Mouse (Mus musculus) adrenal gland (tissue): ENCODE data around the gene Exoc4.

Experiments used
- intact Hi-C: fragments of 180-260 bp; cut with DNase I; formaldehyde crosslinking; loops from one replicate; pipeline ENCODE4 v1.15.1; 2025

Exoc4 gene

DNA sequence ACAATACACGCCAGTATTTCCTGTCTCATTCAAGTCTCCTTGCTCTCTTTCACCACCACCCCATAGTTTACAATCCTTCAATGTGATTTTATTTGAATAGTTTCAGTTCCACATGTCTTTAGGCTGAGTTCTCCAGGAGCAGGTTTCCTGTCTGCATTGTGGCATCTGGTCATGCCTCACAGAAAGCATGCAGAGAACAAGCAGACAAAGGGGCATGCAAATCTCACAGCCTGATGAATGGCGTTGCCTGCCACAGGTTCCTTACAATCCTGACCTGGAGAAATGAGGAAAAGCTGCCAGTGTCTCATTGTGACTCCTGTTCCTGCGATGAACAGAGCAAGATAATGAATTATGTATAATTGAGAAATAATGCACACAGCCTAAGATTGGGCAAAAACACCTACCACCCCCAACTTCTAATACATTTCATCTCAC is 490.0 kb downstream of the Exoc4 start:
- intact Hi-C loops = no loop called here

DNA sequence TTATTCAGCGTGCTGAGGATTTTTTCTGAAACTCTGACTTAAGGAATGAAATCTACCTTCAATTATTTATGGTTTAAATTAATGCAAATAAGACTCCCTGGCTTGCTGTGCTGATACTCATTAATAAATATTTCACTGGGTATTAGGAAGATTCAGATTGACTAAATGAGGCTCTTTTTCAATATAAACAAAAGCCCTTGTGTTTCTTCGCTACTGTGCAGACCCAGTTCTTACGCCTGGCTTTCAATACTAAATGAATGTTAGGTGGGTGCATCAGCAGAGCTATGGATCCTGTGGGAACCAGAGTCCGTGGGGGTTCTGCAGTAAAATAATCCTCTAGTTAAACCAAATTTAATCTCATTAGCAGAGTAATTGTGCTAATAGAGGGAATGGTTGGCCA is 490.4 kb downstream of the Exoc4 start:
- intact Hi-C loops = no loop called here

DNA sequence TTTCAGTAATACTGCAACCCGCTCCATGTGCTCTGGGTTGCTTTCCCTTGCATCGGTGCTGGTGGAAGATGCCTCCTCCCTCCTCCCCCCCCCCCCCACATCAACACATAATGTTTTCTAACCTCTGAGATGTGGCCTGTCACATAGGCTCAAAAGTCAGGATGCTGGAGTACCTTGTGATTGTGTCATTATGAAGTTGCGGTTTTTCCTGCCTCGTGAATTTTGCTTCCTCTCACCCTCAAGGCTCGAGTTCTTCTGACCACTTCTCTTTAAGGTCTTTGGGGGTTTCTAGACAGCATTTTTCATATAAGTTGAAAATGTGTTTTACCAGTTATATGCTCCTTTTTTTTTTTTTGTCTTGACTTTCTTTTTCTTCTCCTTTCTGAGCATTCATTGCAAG is 507.1 kb downstream of the Exoc4 start:
- intact Hi-C loops = no loop called here

DNA sequence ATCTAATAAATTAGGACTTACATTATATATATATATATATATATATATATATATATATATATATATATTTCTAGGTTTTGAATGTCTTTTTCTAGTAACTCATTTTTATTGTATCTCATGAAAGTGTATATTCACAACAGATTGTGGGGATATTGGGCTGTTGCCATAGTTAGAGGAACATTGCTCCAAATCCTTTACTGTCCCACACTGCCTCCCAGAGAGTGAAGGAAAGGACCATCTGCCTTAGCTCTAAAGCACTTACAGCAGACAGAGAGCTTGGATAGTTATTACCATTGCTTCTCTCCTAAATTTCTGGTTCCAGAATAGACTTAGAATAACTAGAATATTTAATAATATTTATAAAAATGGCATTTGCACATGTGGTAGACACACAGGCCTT is 512.7 kb downstream of the Exoc4 start:
- intact Hi-C loops = no loop called here

DNA sequence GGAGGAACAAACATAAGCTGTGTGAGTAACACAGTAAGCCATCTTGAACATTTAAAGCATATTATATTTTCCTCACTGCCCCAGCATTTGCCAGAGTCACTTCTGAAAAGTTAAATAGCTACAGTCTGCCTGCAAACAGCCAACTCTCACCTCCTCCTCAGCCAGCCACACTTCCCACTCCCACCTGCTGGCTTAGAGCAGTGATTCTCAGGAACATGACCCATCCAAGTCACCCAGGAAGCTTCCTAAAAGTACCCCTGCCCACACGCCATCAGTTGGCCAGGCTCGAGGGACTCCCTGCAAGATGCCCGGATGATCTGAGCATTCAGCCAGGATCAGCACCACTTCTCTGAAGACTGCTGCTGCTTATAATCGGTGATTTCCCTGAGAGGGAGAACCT is 514.4 kb downstream of the Exoc4 start:
- intact Hi-C loops = no loop called here

DNA sequence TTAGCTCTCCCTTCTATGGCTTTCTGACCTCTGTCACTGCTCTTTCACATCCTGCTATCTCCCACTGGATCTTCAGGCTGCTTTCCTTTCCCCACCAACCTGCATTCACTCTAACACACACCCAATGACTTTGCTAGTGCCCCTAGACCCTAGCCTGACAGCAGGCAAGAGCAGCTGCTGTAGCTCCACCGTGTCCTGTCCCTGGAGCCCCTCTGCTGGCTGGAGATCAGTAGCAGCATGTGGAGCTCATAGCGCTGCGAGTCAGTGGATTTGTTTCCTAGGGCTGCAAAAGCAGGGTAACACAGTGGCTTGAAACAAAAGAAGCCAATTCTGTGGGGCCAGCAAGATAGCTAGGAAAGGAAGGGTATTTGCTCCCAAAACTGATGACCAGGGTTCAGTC is 515.1 kb downstream of the Exoc4 start:
- intact Hi-C loops = no loop called here

DNA sequence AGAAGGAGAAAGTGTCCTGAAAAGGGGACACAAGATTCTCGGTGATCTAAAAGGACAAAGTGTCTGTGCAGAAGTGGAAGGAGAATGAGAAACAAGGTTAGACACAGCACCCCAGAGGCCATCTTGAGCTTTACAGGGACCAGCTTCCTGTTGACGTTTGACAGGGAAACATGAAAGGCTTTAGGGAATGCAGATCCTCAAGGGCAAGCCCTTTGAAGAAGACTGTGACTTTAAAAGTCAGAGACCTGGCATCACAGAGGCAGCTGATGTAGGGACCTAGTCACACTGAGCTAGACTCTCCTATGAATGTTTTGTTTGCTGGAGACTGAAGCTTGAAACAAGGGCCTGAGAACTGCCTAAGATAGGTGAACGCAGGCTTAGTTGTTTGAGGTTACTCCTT is 520.4 kb downstream of the Exoc4 start:
- intact Hi-C loops = no loop called here

DNA sequence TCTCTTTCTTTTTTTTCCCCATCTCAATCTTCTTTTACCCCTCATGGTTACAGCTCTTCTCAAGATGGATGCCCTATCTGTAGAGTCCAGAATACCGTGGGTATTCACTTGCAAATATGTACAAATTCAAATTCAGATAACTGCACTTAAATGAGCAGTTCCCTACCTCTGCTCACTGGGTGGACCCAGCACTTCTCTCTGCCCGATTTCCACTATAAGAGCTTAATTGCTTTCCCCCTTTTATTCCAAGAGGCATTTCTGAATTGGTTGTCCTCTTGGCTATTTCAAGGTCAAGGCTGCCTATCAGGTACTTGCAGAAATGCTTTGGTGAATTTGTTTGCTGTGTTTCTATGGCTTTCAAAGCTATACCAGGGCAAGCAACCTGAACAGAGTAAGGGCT is 521.1 kb downstream of the Exoc4 start:
- intact Hi-C loops = no loop called here

DNA sequence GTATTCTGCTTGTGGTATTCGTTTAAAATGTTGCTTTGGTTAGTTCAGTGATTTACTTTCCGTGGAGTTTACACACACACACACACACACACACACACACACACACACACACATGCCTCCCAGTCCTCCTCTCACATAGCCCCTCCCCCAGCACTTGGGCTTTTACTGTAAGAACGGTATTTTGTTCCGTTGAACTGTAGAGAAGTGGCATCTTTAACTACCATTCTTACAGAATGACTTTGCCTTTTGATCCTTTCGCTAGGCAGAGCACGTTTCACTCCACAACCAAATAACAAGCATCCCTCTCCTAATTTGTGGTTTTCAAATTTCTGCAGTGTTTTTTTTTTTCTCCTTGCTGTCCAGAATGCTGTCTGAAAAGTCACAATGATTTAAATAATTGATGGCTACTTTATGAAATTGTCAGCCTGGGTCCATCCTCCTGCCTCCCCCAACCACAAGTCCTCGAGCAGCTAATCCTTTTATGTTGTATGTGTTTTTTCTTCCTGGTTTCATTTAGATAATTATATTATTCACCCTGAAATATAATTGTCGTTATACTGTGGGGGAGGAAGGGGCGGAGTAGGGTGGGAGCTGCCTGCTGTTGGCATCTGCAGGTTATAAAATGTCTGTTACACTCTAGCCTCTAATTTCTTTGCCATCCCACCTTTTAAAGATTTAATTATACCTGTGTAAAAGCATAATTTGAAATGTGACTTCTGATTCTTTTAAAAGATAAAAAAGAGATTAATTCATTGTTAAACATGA is 523.8 kb downstream of the Exoc4 start:
- intact Hi-C loops = no loop called here

DNA sequence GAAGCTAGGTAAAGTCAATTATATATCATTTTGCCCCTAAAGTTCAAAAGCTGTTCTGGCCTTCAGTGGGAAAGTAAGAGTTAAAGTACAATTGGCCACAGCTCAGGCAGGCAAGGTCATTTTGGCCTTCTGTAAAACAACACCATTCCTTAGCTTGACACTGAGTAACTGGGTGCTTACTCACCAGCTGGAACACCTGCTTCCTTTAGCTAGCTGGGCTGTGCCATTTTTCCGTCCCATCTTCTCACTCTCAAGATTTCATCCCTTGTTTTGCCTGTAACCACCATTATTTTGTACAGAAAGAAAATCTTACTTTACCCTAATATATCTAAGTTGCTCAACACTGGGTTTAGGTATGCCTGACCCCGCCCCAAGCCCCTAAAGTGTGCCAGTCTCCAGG is 543.7 kb downstream of the Exoc4 start:
- intact Hi-C loops = no loop called here

DNA sequence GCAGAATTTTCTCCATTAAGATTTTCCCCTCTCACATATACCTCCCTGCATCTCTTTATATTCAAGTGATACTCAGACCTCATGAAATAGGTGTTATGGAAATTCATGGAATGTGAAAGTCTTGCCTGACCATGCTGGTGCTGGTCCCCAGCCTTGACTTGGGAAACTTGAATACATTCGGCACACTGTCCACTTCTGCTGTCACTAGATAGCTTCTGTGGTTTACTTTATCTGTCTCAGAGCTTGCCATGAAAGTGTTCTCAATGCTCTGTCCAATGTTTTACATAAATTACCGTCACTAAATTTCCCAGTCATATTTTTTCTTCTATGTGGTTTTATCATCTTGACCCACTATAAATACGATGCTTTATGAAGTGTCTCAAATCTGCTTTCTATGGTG is 552.4 kb downstream of the Exoc4 start:
- intact Hi-C loops = loop anchor here (10.0 kb wide), 1 partner anchor 116 kb away; no protein-coding TSS in a partner anchor

DNA sequence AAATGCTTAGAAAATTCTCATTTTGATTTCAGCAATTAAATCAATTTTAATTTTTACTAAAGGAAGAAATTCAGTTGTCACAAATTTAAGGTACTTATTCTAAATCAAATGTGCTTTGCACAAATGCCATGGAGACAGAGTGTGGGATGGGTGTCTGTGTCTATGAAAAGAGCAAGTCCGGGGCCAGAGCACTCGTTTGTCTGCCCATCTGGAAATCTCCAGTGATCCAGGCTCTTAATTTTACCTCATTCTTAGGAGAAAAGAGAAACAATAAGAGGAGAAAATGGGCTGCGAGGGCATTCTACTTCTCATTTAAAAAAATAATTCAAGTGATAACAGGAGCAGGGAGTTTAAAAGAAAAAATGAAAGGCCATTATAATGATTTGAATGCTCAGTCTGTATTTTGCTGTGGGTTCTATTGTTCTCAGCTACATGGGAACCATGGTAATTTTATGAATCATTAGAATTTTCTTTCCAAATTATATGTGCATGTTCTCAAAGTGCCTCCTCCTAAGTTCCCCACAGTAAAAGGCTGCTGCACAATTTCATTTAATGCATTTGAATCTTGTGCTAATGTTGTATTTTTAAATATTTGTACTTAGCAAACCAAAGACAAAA is 554.7 kb downstream of the Exoc4 start:
- intact Hi-C loops = loop anchor here (10.0 kb wide), 1 partner anchor 119 kb away; no protein-coding TSS in a partner anchor

DNA sequence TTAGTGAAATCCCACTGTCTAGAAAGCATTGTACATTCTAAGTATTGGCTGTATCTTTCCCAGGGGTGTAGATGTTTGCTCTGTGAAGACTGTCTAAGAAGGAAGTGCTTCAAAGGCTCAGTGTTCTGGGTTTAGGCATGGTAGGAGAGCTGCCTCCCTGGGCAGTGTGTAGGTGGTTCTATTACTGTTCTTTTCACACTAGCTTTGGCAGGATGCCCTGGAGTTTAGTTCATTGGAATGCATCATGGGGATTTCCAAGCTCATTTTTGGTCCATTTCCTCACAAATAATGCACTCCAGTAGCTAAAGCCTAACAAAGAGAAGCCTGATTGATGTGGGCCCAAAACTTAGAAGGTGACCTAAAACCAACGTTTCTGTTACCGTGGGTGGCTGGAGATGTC is 555.9 kb downstream of the Exoc4 start:
- intact Hi-C loops = loop anchor here (10.0 kb wide), 1 partner anchor 120 kb away; no protein-coding TSS in a partner anchor

DNA sequence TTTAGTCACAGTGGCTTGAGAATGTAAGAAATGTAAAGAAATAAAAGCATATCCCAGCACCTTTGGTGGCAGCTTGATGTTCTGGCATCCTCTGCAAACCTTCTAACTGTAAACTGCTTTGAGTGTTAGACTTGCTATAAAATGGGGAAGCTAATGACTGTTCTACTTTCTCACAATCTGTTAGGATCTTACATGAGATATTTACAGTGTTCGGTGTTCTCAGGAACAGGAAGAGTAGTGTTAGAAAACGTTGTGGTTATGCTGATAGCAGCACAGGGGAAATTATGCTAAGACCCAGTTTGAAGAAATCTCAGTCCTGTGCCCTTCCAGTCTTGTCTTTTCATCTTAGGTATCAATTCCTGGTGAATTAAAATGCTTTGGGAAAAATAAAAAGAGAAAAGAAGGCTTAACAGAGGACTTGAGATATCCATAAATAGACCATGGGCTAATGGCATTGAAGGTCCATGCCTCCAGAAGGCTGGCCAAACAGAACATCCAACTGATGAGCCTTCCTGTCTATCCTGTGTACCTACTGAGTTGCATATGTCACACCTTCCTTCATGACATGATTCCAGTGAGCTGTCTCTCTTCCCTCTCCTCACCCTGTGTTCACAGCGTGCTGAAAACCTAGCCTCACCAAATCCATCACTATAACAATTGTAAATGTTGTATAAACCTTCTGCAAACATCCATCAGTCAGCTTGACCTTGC is 557.3 kb downstream of the Exoc4 start:
- intact Hi-C loops = loop anchor here (10.0 kb wide), 1 partner anchor 121 kb away; no protein-coding TSS in a partner anchor

DNA sequence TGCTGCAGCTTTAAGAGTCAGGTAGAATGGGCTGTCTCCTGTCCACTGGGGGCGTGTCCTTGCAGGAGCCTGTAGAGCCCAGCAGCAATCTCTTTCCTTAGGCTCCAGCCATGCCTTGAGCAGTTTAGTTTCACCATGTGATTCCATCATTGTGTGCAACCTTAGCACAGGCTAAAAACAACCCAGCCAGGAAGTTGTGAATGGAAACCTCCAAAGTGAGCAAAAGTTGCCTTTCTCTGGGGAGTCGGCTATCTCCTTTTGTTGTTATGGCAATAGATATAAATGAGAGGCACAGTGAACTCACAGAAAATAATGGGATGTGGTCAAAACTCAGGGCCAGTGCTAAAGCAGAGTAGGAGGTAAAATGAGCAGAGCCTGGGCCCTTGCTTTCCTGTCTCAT is 565.5 kb downstream of the Exoc4 start:
- intact Hi-C loops = no loop called here

DNA sequence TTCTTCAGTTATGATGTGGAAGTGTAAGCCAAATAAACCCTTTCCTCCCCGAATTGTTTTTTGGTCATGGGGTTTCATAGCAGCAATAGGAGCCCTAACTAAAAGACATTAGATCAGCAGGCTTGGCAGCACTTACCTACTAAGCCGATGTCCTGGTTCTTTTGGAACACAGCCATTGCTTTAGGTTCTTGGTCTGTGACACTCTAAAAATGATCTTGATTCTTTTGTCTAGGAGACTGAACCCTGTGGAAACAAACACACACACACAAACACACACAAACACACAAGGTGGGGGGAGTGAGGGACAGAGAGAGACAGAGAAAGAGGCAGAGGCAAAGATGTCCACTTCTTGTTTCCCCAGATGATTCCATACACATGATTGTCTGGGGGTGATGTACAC is 574.3 kb downstream of the Exoc4 start:
- intact Hi-C loops = no loop called here

DNA sequence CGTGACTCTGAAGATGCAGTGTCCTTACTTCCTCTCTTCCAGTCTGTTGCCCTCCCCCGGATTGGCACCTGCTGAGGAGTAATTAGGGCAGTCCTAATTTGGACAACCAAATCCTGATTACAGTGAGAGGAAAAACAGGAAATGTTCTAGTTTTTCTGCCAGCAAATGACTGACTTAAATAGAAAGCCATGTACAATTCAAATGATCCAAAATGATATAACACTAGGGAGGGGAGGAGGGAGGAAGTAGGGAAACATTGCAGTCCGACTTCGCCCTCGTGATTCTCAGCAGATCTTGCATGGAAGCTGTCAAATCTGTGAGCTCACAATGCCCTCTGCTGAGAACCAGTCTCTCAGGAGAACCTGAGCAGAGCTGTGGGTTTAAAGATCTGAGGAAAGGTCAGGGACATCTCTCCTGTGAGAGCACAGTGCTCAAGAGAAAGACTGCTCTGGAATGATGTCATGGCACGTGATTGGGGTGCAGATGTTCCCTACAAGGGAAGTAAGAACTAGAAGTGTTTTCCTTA is 575.0 kb downstream of the Exoc4 start:
- intact Hi-C loops = no loop called here

DNA sequence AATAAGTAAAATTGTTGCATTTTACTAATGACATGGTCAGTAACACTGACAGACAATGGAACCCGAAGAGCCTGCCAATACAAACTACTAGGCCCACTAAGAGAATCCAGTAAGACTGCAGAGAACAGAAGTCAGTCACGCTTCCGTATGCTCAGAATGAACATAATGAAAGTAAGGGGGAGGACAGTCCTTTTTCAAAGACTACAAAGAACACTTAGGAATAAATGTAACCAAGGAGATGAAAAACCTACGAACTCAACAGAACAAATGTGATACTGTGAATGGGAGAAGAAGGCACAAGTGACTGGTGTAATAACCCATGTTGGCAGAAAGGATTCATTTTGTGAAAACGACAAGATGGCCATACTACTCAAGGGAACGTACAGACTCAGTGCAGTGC is 579.6 kb downstream of the Exoc4 start:
- intact Hi-C loops = no loop called here

DNA sequence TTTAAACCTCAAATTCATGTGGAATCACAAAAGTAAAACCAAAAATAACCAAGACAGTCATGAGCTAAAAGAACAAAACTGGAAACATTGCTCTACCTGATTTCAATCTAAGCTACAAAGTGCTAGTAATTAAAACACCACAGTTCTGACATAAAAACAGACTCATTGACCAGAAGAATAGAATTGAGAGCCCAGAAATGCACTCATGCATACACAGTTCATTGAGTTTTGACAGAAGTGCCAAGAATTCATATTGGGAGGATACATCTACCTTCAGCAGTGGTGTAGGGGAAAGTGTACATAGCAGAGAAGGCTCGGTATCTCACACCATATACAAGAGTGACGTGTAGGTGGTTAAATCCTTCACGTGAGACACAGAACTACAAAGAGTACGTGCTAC is 580.4 kb downstream of the Exoc4 start:
- intact Hi-C loops = no loop called here

DNA sequence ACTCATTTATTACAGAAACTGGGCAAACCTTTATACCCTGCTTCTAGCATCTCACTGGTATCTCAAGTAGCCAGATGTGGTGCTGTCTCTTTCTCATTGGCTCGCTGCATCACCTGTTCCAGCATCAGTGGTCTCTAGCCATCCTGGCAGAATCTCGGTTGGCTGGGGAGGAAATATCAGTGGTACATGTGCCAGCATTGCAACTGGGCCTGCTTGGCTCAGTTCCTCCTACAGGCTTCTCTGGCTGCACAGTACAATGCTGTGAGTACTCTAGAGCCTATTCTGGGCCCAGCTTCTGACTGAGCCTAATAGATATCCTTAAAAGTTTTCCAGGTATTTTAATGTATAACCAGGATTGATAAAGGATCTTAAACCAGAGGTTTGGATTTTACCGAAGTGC is 582.4 kb downstream of the Exoc4 start:
- intact Hi-C loops = no loop called here

DNA sequence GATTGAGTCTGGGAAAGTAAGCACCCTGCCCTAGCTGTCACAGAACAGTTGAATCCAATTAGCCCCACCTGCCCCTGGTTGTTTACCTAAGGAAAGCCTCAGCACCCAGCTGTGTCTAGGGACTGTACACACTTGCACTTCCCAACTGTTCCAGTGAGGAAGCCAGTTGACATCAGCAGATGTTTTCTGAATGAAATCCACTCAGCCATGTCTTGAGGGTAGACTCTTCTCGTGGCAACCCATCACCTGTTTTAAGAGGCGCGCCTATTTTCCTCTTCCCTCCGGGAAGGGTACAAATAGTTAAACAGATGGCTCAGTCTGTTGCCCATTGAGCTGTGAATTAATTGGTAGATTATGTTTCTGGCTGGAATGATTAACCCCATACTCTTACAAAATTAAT is 584.1 kb downstream of the Exoc4 start:
- intact Hi-C loops = no loop called here
